Mouse (Mus musculus): ENCODE results near the gene Zpbp2. TPM values are rescaled to one million over a fixed set of nuclear protein-coding genes. Genes with fewer than 3 reads are reported as not detected.
A peak's percentile ranks its signal among the peaks of the same experiment; 100 is the strongest.
"Not testable (repeated sequence)": the region's sequence is repeated elsewhere in the genome, so short reads cannot be mapped to it uniquely, and the experiment has no call there.

Gene Zpbp2
- total and polyA plus RNA-seq, 3 experiments = 0.36 to 4.8 (median 3.3) TPM

DNA sequence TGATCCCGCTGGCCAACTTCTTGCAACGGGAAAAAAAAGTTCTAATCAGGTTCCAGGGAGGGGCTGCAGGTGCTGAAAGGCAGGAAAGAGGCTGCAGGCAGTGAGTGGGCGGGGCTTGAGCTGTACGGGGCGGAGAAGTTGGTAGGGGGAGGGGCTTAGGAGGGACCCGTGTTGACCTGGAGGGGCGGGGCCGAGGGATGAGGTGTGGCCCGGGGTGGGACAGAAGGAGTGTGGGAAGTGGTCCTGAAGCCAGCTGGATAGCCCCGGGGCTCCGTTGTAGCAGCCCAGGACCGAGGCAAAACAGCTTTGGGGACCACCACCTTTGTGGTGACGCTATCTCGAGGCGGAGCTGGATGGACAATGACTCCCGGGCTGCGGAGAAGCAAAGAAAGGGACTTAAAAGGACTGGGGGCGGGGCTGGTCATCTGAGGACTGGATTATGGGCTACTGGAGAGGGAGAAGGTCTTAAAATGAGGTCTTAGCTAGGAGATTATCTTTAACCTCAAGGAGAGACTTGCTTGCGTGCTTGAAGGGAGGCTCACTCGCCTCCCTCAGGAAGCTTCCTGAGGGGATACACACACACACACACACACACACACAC lies 51.3 kb downstream of the Zpbp2 start:
- Histone ChIP-seq H3K9me3 (replicated peaks) (no peaks in the 10 kb centered on the region), H3K36me3 (replicated peaks) (no peaks in the 10 kb centered on the region), H3K27me3 (ENCODE audit: insufficient read depth, low read length) (peaks cover 60% of the 10 kb centered on the region), H3K4me3 (ENCODE audit: low read depth, low read length) (peak overlapping the region; percentile 61; the same call in 1 of the 2 replicates), H3K4me1 (ENCODE audit: insufficient read depth, low read depth, low read length) (peaks cover 30% of the 10 kb centered on the region)
- ATAC-seq (ENCODE audit: extremely low read depth, insufficient number of reproducible peaks, low FRiP score, poor library complexity, severe bottlenecking) (peak; percentile 28; the same call in 1 of the 2 replicates), DNase-seq (ENCODE audit: low spot score) (no peak)
- TF ChIP-seq CTCF (IDR thresholded peaks at IDR 0.05; ENCODE audit: low read depth, low read length) (no peak), TAL1 (conservative IDR thresholded peaks at IDR 0.05; ENCODE audit: low read depth, low read length) (no peak)

DNA sequence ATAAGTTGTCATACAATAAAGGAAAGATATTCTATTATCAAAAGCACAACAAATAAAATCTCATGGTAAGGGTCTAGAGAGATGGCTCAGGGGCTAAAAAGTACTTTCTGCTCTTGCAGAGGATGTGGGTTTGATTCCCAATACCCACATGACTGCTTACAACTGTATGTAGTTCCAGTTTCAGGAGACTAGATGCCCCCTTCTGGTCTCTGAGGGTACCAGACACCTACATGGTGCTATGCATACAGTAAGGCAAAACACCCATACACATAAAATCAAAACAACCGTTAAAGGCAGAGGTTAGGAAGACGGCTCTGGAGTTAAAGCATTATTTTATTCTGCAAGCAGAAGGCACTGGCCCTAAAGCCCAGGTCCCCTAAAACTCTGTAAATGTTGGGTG lies 53.1 kb downstream of the Zpbp2 start:
- ATAC-seq (ENCODE audit: extremely low read depth, insufficient number of reproducible peaks, low FRiP score, poor library complexity, severe bottlenecking) = no peak
- Histone ChIP-seq H3K27me3 (ENCODE audit: insufficient read depth, low read length) (peaks cover 49% of the 10 kb centered on the region), H3K9me3 (replicated peaks) (no peaks in the 10 kb centered on the region), H3K36me3 (replicated peaks) (no peaks in the 10 kb centered on the region), H3K4me1 (ENCODE audit: insufficient read depth, low read depth, low read length) (peaks cover 18% of the 10 kb centered on the region), H3K4me3 (ENCODE audit: low read depth, low read length) (no peak overlapping the region)
- TF ChIP-seq GATA1 (IDR thresholded peaks at IDR 0.05; ENCODE audit: borderline replicate concordance, low read length) = no peak
- no peak for TF ChIP-seq TAL1 (conservative IDR thresholded peaks at IDR 0.05; ENCODE audit: low read depth, low read length)
- no peak for TF ChIP-seq POLR2AphosphoS5 (IDR thresholded peaks at IDR 0.05; ENCODE audit: insufficient replicate concordance, low read depth, low read length)
- TF ChIP-seq CTCF (IDR thresholded peaks at IDR 0.05; ENCODE audit: low read depth, low read length) = no peak
- no peak for TF ChIP-seq GATA2 (IDR thresholded peaks at IDR 0.05; ENCODE audit: borderline replicate concordance, low read depth, low read length)
- DNase-seq (ENCODE audit: low spot score) = no peak

DNA sequence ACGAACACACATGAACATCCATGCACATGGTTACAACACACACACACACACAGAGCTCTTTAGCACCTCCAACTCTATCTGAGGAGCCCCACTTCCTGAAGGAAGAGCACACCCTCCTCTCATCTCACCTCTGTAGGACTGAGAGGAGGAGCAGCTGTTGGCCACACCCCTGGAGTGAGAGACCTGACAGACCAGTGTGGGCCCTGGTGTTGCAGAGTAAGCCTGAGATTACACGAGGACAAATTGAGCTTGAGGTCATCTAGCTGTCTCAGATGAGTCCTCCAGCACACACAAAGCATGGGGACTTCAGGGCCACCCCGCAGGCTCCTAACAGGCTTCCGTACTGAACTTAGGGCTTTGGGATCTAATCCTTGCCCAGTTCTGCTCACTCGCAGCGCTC lies 54.0 kb downstream of the Zpbp2 start:
- ATAC-seq (ENCODE audit: extremely low read depth, insufficient number of reproducible peaks, low FRiP score, poor library complexity, severe bottlenecking); H3K9me3 ChIP-seq (replicated peaks); DNase-seq (ENCODE audit: low spot score); H3K4me3 ChIP-seq (ENCODE audit: low read depth, low read length); H3K36me3 ChIP-seq (replicated peaks): not testable (repeated sequence)
- peaks cover 13% of the 10 kb centered on the region for H3K4me1 ChIP-seq (ENCODE audit: insufficient read depth, low read depth, low read length)
- peaks cover 46% of the 10 kb centered on the region for H3K27me3 ChIP-seq (ENCODE audit: insufficient read depth, low read length)

DNA sequence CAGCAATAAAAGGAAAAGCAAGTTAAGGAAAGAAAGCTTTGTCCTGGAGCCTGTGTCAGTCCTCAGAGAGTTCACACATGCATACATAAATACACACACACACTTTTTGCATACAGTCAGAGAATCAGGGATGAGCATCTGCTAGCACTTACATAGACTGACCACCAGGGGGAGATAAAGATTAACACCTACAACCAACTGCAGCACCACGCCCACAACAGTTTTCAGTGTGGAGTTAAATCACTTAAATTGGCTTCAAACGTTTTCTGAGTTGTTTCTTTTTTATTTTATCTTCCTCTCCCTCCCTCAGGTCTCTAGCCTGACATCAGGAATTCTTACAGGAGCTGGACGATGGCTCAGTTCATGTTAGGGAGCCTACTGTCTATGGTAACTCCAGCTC lies 55.9 kb downstream of the Zpbp2 start:
- Histone ChIP-seq H3K27me3 (ENCODE audit: insufficient read depth, low read length) (peaks cover 35% of the 10 kb centered on the region), H3K4me1 (ENCODE audit: insufficient read depth, low read depth, low read length) (peaks cover 9% of the 10 kb centered on the region), H3K4me3 (ENCODE audit: low read depth, low read length) (no peak overlapping the region), H3K36me3 (replicated peaks) (no peaks in the 10 kb centered on the region), H3K9me3 (replicated peaks) (no peaks in the 10 kb centered on the region)
- DNase-seq (ENCODE audit: low spot score) = no peak
- no peak; the same call in 1 of the 2 replicates for ATAC-seq (ENCODE audit: extremely low read depth, insufficient number of reproducible peaks, low FRiP score, poor library complexity, severe bottlenecking)
- no peak for TF ChIP-seq GATA2 (IDR thresholded peaks at IDR 0.05; ENCODE audit: borderline replicate concordance, low read depth, low read length)
- TF ChIP-seq POLR2AphosphoS5 (IDR thresholded peaks at IDR 0.05; ENCODE audit: insufficient replicate concordance, low read depth, low read length) = no peak
- TF ChIP-seq CTCF (IDR thresholded peaks at IDR 0.05; ENCODE audit: low read depth, low read length) = peak; percentile 52

Other genes starting within 250 kb of the Zpbp2 start
Only the 20 nearest of the 22 such genes appear.
- gene Neurod2, start 221.4 kb upstream of the Zpbp2 start, total RNA-seq (2014; fragmentation: Nextera tagmentation) = not detected in 2 replicates
- gene Neurod2, start 221.4 kb upstream of the Zpbp2 start, total RNA-seq (2017) = 0.05 and 0.06 TPM in 2 replicates
- not detected in 2 replicates for gene Neurod2, start 221.4 kb upstream of the Zpbp2 start, polyA plus RNA-seq (2012)
- gene Ppp1r1b, start 202.7 kb upstream of the Zpbp2 start, total RNA-seq (2014; fragmentation: Nextera tagmentation) = not detected in 2 replicates
- gene Ppp1r1b, start 202.7 kb upstream of the Zpbp2 start, total RNA-seq (2017) = not detected in 2 replicates
- gene Ppp1r1b, start 202.7 kb upstream of the Zpbp2 start, polyA plus RNA-seq (2012) = not detected in 2 replicates
- gene Stard3, start 192.7 kb upstream of the Zpbp2 start, total RNA-seq (2014; fragmentation: Nextera tagmentation) = 10.9 and 14.3 TPM in 2 replicates
- gene Stard3, start 192.7 kb upstream of the Zpbp2 start, total RNA-seq (2017) = 18.5 and 20.0 TPM in 2 replicates
- 22.9 and 28.4 TPM in 2 replicates for gene Stard3, start 192.7 kb upstream of the Zpbp2 start, polyA plus RNA-seq (2012)
- not detected in 2 replicates for gene Tcap, start 167.3 kb upstream of the Zpbp2 start, total RNA-seq (2014; fragmentation: Nextera tagmentation)
- 0.23 TPM in 1 of 2 replicates, not detected in the other for gene Tcap, start 167.3 kb upstream of the Zpbp2 start, total RNA-seq (2017)
- gene Tcap, start 167.3 kb upstream of the Zpbp2 start, polyA plus RNA-seq (2012) = 0.13 TPM in 1 of 2 replicates, not detected in the other
- not detected in 2 replicates for gene Pnmt, start 164.6 kb upstream of the Zpbp2 start, total RNA-seq (2014; fragmentation: Nextera tagmentation)
- 0.12 TPM in 1 of 2 replicates, not detected in the other for gene Pnmt, start 164.6 kb upstream of the Zpbp2 start, total RNA-seq (2017)
- not detected in 2 replicates for gene Pnmt, start 164.6 kb upstream of the Zpbp2 start, polyA plus RNA-seq (2012)
- gene Pgap3, start 150.6 kb upstream of the Zpbp2 start, total RNA-seq (2014; fragmentation: Nextera tagmentation) = 2.2 and 7.4 TPM in 2 replicates
- gene Pgap3, start 150.6 kb upstream of the Zpbp2 start, total RNA-seq (2017) = 2.7 and 3.0 TPM in 2 replicates
- gene Pgap3, start 150.6 kb upstream of the Zpbp2 start, polyA plus RNA-seq (2012) = 7.5 and 9.1 TPM in 2 replicates
- not detected in 2 replicates for gene Erbb2, start 138.6 kb upstream of the Zpbp2 start, total RNA-seq (2014; fragmentation: Nextera tagmentation)
- gene Erbb2, start 138.6 kb upstream of the Zpbp2 start, total RNA-seq (2017) = 0.05 TPM in 1 of 2 replicates, not detected in the other
- not detected in 2 replicates for gene Erbb2, start 138.6 kb upstream of the Zpbp2 start, polyA plus RNA-seq (2012)
- 19.6 and 27.2 TPM in 2 replicates for gene Mien1, start 112.1 kb upstream of the Zpbp2 start, total RNA-seq (2014; fragmentation: Nextera tagmentation)
- 63.9 and 75.0 TPM in 2 replicates for gene Mien1, start 112.1 kb upstream of the Zpbp2 start, total RNA-seq (2017)
- gene Mien1, start 112.1 kb upstream of the Zpbp2 start, polyA plus RNA-seq (2012) = 44.3 and 45.5 TPM in 2 replicates
- gene Grb7, start 104.7 kb upstream of the Zpbp2 start, total RNA-seq (2014; fragmentation: Nextera tagmentation) = 1.4 TPM in 1 of 2 replicates, not detected in the other
- gene Grb7, start 104.7 kb upstream of the Zpbp2 start, total RNA-seq (2017) = not detected in 2 replicates
- 0.06 TPM in 1 of 2 replicates, not detected in the other for gene Grb7, start 104.7 kb upstream of the Zpbp2 start, polyA plus RNA-seq (2012)
- not detected in 2 replicates for gene Ikzf3, start 5.1 kb upstream of the Zpbp2 start, total RNA-seq (2014; fragmentation: Nextera tagmentation)
- gene Ikzf3, start 5.1 kb upstream of the Zpbp2 start, total RNA-seq (2017) = 0.23 and 0.71 TPM in 2 replicates
- 0.01 TPM in 1 of 2 replicates, not detected in the other for gene Ikzf3, start 5.1 kb upstream of the Zpbp2 start, polyA plus RNA-seq (2012)
- 11.0 and 22.0 TPM in 2 replicates for gene Ormdl3, start 36.3 kb downstream of the Zpbp2 start, total RNA-seq (2014; fragmentation: Nextera tagmentation)
- 55.0 and 57.0 TPM in 2 replicates for gene Ormdl3, start 36.3 kb downstream of the Zpbp2 start, total RNA-seq (2017)
- 37.8 and 43.2 TPM in 2 replicates for gene Ormdl3, start 36.3 kb downstream of the Zpbp2 start, polyA plus RNA-seq (2012)
- not detected in 2 replicates for gene Lrrc3c, start 47.2 kb downstream of the Zpbp2 start, total RNA-seq (2014; fragmentation: Nextera tagmentation)
- gene Lrrc3c, start 47.2 kb downstream of the Zpbp2 start, total RNA-seq (2017) = not detected in 2 replicates
- not detected in 2 replicates for gene Lrrc3c, start 47.2 kb downstream of the Zpbp2 start, polyA plus RNA-seq (2012)
- gene Gm12355, start 74.6 kb downstream of the Zpbp2 start, total RNA-seq (2014; fragmentation: Nextera tagmentation) = 1.3 TPM in 1 of 2 replicates, not detected in the other
- 1.7 and 3.4 TPM in 2 replicates for gene Gm12355, start 74.6 kb downstream of the Zpbp2 start, total RNA-seq (2017)
- not detected in 2 replicates for gene Gm12355, start 74.6 kb downstream of the Zpbp2 start, polyA plus RNA-seq (2012)
- not detected in 2 replicates for gene Gsdma3, start 75.3 kb downstream of the Zpbp2 start, total RNA-seq (2014; fragmentation: Nextera tagmentation)
- 0.12 TPM in 1 of 2 replicates, not detected in the other for gene Gsdma3, start 75.3 kb downstream of the Zpbp2 start, total RNA-seq (2017)
- gene Gsdma3, start 75.3 kb downstream of the Zpbp2 start, polyA plus RNA-seq (2012) = not detected in 2 replicates
- gene Gsdma2, start 95.7 kb downstream of the Zpbp2 start, total RNA-seq (2014; fragmentation: Nextera tagmentation) = not detected in 2 replicates
- gene Gsdma2, start 95.7 kb downstream of the Zpbp2 start, total RNA-seq (2017) = 0.23 and 0.27 TPM in 2 replicates
- not detected in 2 replicates for gene Gsdma2, start 95.7 kb downstream of the Zpbp2 start, polyA plus RNA-seq (2012)
- gene Gsdma, start 113.3 kb downstream of the Zpbp2 start, total RNA-seq (2014; fragmentation: Nextera tagmentation) = not detected in 2 replicates
- gene Gsdma, start 113.3 kb downstream of the Zpbp2 start, total RNA-seq (2017) = not detected in 2 replicates
- 0.03 TPM in 1 of 2 replicates, not detected in the other for gene Gsdma, start 113.3 kb downstream of the Zpbp2 start, polyA plus RNA-seq (2012)
- 69.2 and 71.4 TPM in 2 replicates for gene Psmd3, start 131.5 kb downstream of the Zpbp2 start, total RNA-seq (2014; fragmentation: Nextera tagmentation)
- gene Psmd3, start 131.5 kb downstream of the Zpbp2 start, total RNA-seq (2017) = 75.6 and 76.1 TPM in 2 replicates
- gene Psmd3, start 131.5 kb downstream of the Zpbp2 start, polyA plus RNA-seq (2012) = 204 and 206 TPM in 2 replicates
- not detected in 2 replicates for gene Csf3, start 150.2 kb downstream of the Zpbp2 start, total RNA-seq (2014; fragmentation: Nextera tagmentation)
- gene Csf3, start 150.2 kb downstream of the Zpbp2 start, total RNA-seq (2017) = 0.27 TPM in 1 of 2 replicates, not detected in the other
- not detected in 2 replicates for gene Csf3, start 150.2 kb downstream of the Zpbp2 start, polyA plus RNA-seq (2012)
- 55.8 and 95.6 TPM in 2 replicates for gene Med24, start 178.3 kb downstream of the Zpbp2 start, total RNA-seq (2014; fragmentation: Nextera tagmentation)
- 37.8 and 39.7 TPM in 2 replicates for gene Med24, start 178.3 kb downstream of the Zpbp2 start, total RNA-seq (2017)
- gene Med24, start 178.3 kb downstream of the Zpbp2 start, polyA plus RNA-seq (2012) = 83.8 and 109 TPM in 2 replicates
- 58.0 and 68.0 TPM in 2 replicates for gene Thra, start 189.5 kb downstream of the Zpbp2 start, total RNA-seq (2014; fragmentation: Nextera tagmentation)
- gene Thra, start 189.5 kb downstream of the Zpbp2 start, total RNA-seq (2017) = 20.1 and 20.3 TPM in 2 replicates
- 32.3 and 33.1 TPM in 2 replicates for gene Thra, start 189.5 kb downstream of the Zpbp2 start, polyA plus RNA-seq (2012)

All from G1E (cell line).